Mouse (Mus musculus) ES-Bruce4 (cell line): ENCODE results near the gene Eya2.

Source experiments
- CTCF ChIP-seq: IDR thresholded peaks from one replicate; pipeline ENCODE4 v1.8.1; 2011; ENCODE audit warnings: low read depth, low read length
- EP300 ChIP-seq: IDR thresholded peaks from 2 replicates; pipeline ENCODE4 v1.6.1; 2011; ENCODE audit warnings: low read depth, low read length; ENCODE audit not compliant: insufficient read depth
- POLR2A ChIP-seq: IDR thresholded peaks from one replicate; pipeline ENCODE4 v1.8.1; 2011; ENCODE audit warnings: low read length; ENCODE audit not compliant: insufficient read depth

DNA sequence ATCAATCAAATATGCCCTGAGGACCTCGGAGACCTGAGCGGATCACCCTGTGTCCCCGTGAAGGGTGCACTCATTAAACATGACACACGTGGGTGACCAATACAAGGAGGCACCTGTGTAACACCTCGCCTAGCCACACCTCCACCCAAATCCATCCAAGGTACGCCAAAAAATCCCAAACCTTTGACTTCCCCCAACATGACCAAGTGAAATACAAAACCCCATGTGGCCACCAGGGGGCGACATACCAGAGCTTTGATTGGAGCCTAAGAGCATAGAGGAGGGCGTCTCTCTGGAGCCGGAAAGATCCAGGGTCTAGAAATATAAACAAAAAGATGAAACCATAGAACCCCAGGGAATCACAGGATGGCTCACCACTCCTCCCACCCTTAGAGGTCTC lies 196.8 kb downstream of the Eya2 start:
- TF ChIP-seq POLR2A (no peak), EP300 (no peak), CTCF (peak; percentile 71)
